Mouse (Mus musculus) heart, adult 2 months (tissue): ENCODE data around the gene Tbca.

Experiments
- CTCF ChIP-seq: fragments of 200-600 bp; IDR thresholded peaks from 2 replicates; pipeline ENCODE4 v1.8.1; 2022; ENCODE audit warnings: antibody characterized with exemption, mild to moderate bottlenecking, moderate library complexity
- POLR2A ChIP-seq: fragments of 200-500 bp; IDR thresholded peaks from 2 replicates; pipeline ENCODE4 v1.6.1; 2011; ENCODE audit warnings: mild to moderate bottlenecking, low read depth, low read length, control low read depth; ENCODE audit not compliant: insufficient read depth

GRCm38 (mm10) chr13:94883163-94883965 lies 94.7 kb downstream of the Tbca start:
- TF ChIP-seq CTCF: peak; percentile 18; the same call in 1 of the 2 replicates
- TF ChIP-seq POLR2A: no peak
